Mouse (Mus musculus): ENCODE results near the gene Gm44511.

The Gm44511 gene

GRCm38 (mm10) chr6:128736100-128736499, 90.0 kb downstream of the Gm44511 start:
- DNase-seq (ENCODE audit: low read depth, low spot score), result peak; percentile 49
- Histone ChIP-seq H3K36me3 (ENCODE audit: control insufficient read depth, insufficient read depth, low read length, poor library complexity, severe bottlenecking) (no peaks in the 10 kb centered on the region), H3K27me3 (ENCODE audit: control insufficient read depth, insufficient read depth, low read length, poor library complexity, severe bottlenecking) (no peaks in the 10 kb centered on the region)

GRCm38 (mm10) chr6:128734896-128735295, 91.2 kb downstream of the Gm44511 start:
- DNase-seq (ENCODE audit: low read depth, low spot score), result no peak
- no peaks in the 10 kb centered on the region for H3K36me3 ChIP-seq (ENCODE audit: control insufficient read depth, insufficient read depth, low read length, poor library complexity, severe bottlenecking)

GRCm38 (mm10) chr6:128733908-128734679, 92.0 kb downstream of the Gm44511 start:
- no peaks in the 10 kb centered on the region for H3K36me3 ChIP-seq (ENCODE audit: control insufficient read depth, insufficient read depth, low read length, poor library complexity, severe bottlenecking)
- peak; percentile 42 for DNase-seq (ENCODE audit: low read depth, low spot score)
- H3K27me3 ChIP-seq (ENCODE audit: control insufficient read depth, insufficient read depth, low read length, poor library complexity, severe bottlenecking), result no peaks in the 10 kb centered on the region

More at GRCm38 (mm10) chr6:128734896-128735295, 91.2 kb downstream of the Gm44511 start:
- H3K27me3 ChIP-seq (ENCODE audit: control insufficient read depth, insufficient read depth, low read length, poor library complexity, severe bottlenecking), result no peaks in the 10 kb centered on the region

- peak; percentile 48 for DNase-seq (ENCODE audit: low read depth, low spot score)
- no peaks in the 10 kb centered on the region for H3K36me3 ChIP-seq (ENCODE audit: control insufficient read depth, insufficient read depth, low read length, poor library complexity, severe bottlenecking)
Measured at GRCm38 (mm10) chr6:128732032-128732431, 94.1 kb downstream of the Gm44511 start.

More at GRCm38 (mm10) chr6:128732032-128732431, 94.1 kb downstream of the Gm44511 start:
- H3K27me3 ChIP-seq (ENCODE audit: control insufficient read depth, insufficient read depth, low read length, poor library complexity, severe bottlenecking), result no peaks in the 10 kb centered on the region

Measured in splenic B cell, adult 2 months (primary cell).